Mouse (Mus musculus) liver, embryonic 13.5 days (tissue): ENCODE measurements around the gene Sergef. TPM values are rescaled to one million over a fixed set of nuclear protein-coding genes. Genes with fewer than 3 reads are reported as not detected.
"Not testable (repeated sequence)": the region's sequence is repeated elsewhere in the genome, so short reads cannot be mapped to it uniquely, and the experiment has no call there.

Experiments used
- ATAC-seq: fragments of 200-750 bp; cut with Nextera tagmentation; 2 replicates; pipeline ENCODE4 v1.8.0; 2017; ENCODE audit warnings: low read depth, mild to moderate bottlenecking, moderate number of reproducible peaks, moderate library complexity
- DNase-seq: peaks from one replicate; pipeline ENCODE4 v3.0.0; 2022
- H3K27ac ChIP-seq: fragments of 300-500 bp; sonication (generic); 2 replicates; pipeline ENCODE4 v1.5.1; 2015; ENCODE audit warnings: moderate library complexity, mild to moderate bottlenecking, inconsistent platforms
- H3K27me3 ChIP-seq: fragments of 300-500 bp; sonication (generic); 2 replicates; pipeline ENCODE4 v1.6.1; 2015; ENCODE audit warnings: mild to moderate bottlenecking, inconsistent platforms
- H3K36me3 ChIP-seq: fragments of 300-500 bp; sonication (generic); 2 replicates; pipeline ENCODE4 v1.6.1; 2015; ENCODE audit warnings: mild to moderate bottlenecking, inconsistent platforms
- H3K4me1 ChIP-seq: fragments of 300-500 bp; sonication (generic); replicated peaks from 2 replicates; pipeline ENCODE4 v1.6.1; 2015; ENCODE audit warnings: inconsistent platforms
- H3K4me2 ChIP-seq: fragments of 300-500 bp; sonication (generic); 2 replicates; pipeline ENCODE4 v1.6.1; 2015; ENCODE audit warnings: inconsistent platforms, mild to moderate bottlenecking, moderate library complexity
- H3K4me3 ChIP-seq: fragments of 300-500 bp; sonication (generic); replicated peaks from 2 replicates; pipeline ENCODE4 v1.5.1; 2015; ENCODE audit warnings: mild to moderate bottlenecking, inconsistent platforms
- H3K9ac ChIP-seq: fragments of 300-500 bp; sonication (generic); 2 replicates; pipeline ENCODE4 v1.6.1; 2015; ENCODE audit warnings: mild to moderate bottlenecking, inconsistent platforms
- H3K9me3 ChIP-seq: fragments of 300-500 bp; sonication (generic); replicated peaks from 2 replicates; pipeline ENCODE4 v1.6.1; 2016; ENCODE audit warnings: inconsistent platforms
- WGBS: fragments of 180-500 bp; shearing (Covaris S2); methylation state at CpG from one replicate; pipeline ENCODE4 v1.1.7; 2015; ENCODE audit not compliant: insufficient replicate concordance; 5-methylcytosine and 5-hydroxymethylcytosine counted together
- polyA plus RNA-seq: library from polyadenylated mRNA; unstranded; fragments of >200 nt; fragmentation: Nextera tagmentation; extraction: Ambion mirVana; gene quantifications from 2 replicates; pipeline ENCODE4 v1.2.1, GENCODE M21; 2015

Gene Sergef
- polyA plus RNA-seq: 6.8 and 7.5 TPM in 2 replicates

- H3K27ac ChIP-seq: no peak within 1 kb of the TSS
- peak within 1 kb of the TSS; percentile 94 for H3K4me2 ChIP-seq
- H3K4me1 ChIP-seq: peaks cover 17% of the 10 kb centered on the region
- ATAC-seq (peak; percentile 95), DNase-seq (peak; percentile 89)
- no peaks in the 10 kb centered on the region for H3K9me3 ChIP-seq
- peak within 1 kb of the TSS; percentile 77 for H3K4me3 ChIP-seq
- under 1% methylated on average over 30 of the region's 30 CpGs for WGBS
- H3K36me3 ChIP-seq: no peaks in the 10 kb centered on the region
- peaks cover 21% of the 10 kb centered on the region; the same call in 1 of the 2 replicates for H3K27me3 ChIP-seq
- peak within 1 kb of the TSS; percentile 82 for H3K9ac ChIP-seq
Measured at GRCm38 (mm10) chr7:46639692-46640031, at the start of gene Sergef. Gene Sergef (minus strand): TSS chr7:46639807.

GRCm38 (mm10) chr7:46686827-46687226 lies 47.2 kb upstream of the Sergef start:
- 70% methylated on average over 5 of the region's 5 CpGs for WGBS
- no peak overlapping the region for H3K4me3 ChIP-seq
- H3K9ac ChIP-seq: no peak overlapping the region
- no peak overlapping the region for H3K27ac ChIP-seq
- no peaks in the 10 kb centered on the region for H3K9me3 ChIP-seq
- H3K4me2 ChIP-seq: no peak overlapping the region
- peaks cover 36% of the 10 kb centered on the region for H3K36me3 ChIP-seq
- ATAC-seq (no peak), DNase-seq (no peak)
- no peaks in the 10 kb centered on the region for H3K4me1 ChIP-seq
- H3K27me3 ChIP-seq: no peaks in the 10 kb centered on the region

- Histone ChIP-seq H3K9me3 (no peaks in the 10 kb centered on the region), H3K27ac (no peak overlapping the region), H3K27me3 (no peaks in the 10 kb centered on the region), H3K36me3 (no peaks in the 10 kb centered on the region), H3K4me3 (no peak overlapping the region), H3K4me2 (no peak overlapping the region), H3K4me1 (peaks cover 4% of the 10 kb centered on the region; the same call in 1 of the 2 replicates), H3K9ac (no peak overlapping the region)
- DNase-seq: no peak
- no peak for ATAC-seq
Measured at GRCm38 (mm10) chr7:46680732-46681131, 41.1 kb upstream of the Sergef start.

DNA sequence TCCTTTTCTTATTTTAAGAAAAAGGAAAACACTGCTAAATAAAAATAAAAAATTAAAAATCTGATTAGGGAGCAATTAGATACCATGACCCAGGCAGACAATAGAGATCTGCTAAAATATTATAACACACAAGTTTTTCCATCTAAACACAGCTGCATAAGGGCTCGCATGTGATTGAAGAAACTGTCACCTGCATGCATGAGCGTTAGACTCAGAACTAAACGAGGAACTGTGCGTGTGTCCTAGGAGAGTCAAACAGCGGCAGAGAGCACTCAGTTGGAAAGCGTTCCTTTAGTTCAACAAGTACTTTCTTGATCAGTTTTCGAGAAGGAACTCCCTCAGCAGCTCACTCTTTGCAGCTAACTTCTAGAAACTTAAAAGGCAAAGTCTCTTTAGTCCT lies 39.4 kb upstream of the Sergef start:
- H3K27ac ChIP-seq, H3K9me3 ChIP-seq, DNase-seq, H3K4me1 ChIP-seq, H3K4me3 ChIP-seq, ATAC-seq, H3K36me3 ChIP-seq, H3K9ac ChIP-seq, H3K4me2 ChIP-seq, H3K27me3 ChIP-seq: not testable (repeated sequence)
- WGBS: 67% methylated on average over 7 of the region's 7 CpGs

GRCm38 (mm10) chr7:46678417-46678816 lies 38.8 kb upstream of the Sergef start:
- Histone ChIP-seq H3K4me2 (no peak overlapping the region), H3K27me3 (0 out of 2 replicates have a peak, but pooled peaks cover 2% of the 10 kb centered on the region), H3K4me1 (peaks cover 4% of the 10 kb centered on the region; the same call in 1 of the 2 replicates), H3K9me3 (no peaks in the 10 kb centered on the region), H3K9ac (no peak overlapping the region), H3K36me3 (no peaks in the 10 kb centered on the region), H3K4me3 (no peak overlapping the region), H3K27ac (no peak overlapping the region)
- ATAC-seq (no peak), DNase-seq (no peak)
- 45% methylated on average over 3 of the region's 3 CpGs for WGBS

DNA sequence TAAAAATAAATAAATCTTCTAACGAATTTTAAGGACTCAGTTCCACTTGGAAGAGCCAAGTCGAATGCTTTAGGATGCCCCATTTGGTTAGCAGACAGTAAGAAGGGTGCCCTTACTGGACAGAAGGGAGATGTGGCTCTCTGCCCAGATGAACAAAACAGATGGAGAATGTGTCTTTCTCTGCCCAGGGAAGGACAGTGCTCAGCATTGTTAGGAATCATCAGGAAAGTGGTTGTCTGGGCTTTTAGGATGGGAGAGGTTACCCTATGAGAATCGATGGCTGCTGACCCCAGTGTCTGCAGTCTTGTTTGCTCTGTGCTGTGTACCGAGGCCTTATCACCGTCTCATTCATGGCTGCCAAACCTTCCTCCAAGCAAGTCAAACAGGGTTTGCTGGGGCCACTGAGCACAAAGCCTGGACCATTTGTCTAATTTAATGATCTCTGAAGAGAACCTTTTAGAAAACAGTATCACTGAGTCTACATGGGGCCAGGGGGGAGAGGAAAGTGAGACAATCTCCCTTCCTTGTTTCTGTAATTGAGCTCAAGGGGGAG lies 37.3 kb upstream of the Sergef start:
- DNase-seq: no peak
- Histone ChIP-seq H3K27me3 (0 out of 2 replicates have a peak, but pooled peaks cover 3% of the 10 kb centered on the region), H3K9ac (no peak overlapping the region), H3K27ac (no peak overlapping the region), H3K4me1 (peaks cover 4% of the 10 kb centered on the region; the same call in 1 of the 2 replicates), H3K9me3 (no peaks in the 10 kb centered on the region), H3K4me3 (no peak overlapping the region), H3K36me3 (no peaks in the 10 kb centered on the region), H3K4me2 (no peak overlapping the region)
- WGBS: 38% methylated on average over 5 of the region's 5 CpGs
- no peak for ATAC-seq

DNA sequence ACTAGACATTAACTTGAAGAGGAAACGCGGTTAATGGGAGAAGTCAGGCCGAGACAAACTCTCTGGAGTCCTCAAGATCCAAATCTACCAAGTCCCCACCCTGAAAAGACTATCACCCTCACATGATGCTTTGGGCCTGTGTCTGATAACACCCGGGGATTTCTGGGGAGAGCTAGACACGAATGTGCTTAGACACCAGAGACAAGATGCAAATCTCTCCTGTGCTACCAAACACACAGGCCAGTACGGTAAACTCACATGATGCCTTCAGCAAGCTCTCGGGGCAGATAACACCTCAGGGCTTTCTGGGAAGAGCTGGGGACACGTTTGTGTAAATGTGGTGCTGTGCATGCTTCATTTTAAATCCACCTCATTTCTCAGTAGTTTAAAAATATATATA lies 36.3 kb upstream of the Sergef start:
- 35% methylated on average over 8 of the region's 8 CpGs for WGBS
- no peak overlapping the region for H3K9ac ChIP-seq
- H3K9me3 ChIP-seq: no peaks in the 10 kb centered on the region
- ATAC-seq (no peak), DNase-seq (no peak)
- no peak overlapping the region for H3K4me2 ChIP-seq
- no peak overlapping the region for H3K4me3 ChIP-seq
- no peak overlapping the region for H3K27ac ChIP-seq
- no peaks in the 10 kb centered on the region for H3K36me3 ChIP-seq
- H3K4me1 ChIP-seq: peaks cover 4% of the 10 kb centered on the region; the same call in 1 of the 2 replicates
- peaks cover 5% of the 10 kb centered on the region; the same call in 1 of the 2 replicates for H3K27me3 ChIP-seq

GRCm38 (mm10) chr7:46675061-46675460 lies 35.5 kb upstream of the Sergef start:
- ATAC-seq: no peak
- H3K4me2 ChIP-seq: no peak overlapping the region

GRCm38 (mm10) chr7:46672160-46672672 lies 32.6 kb upstream of the Sergef start, which contains the start of gene Tph1:
Gene Tph1 (minus strand): TSS chr7:46672537.
- Histone ChIP-seq H3K4me2 (no peak within 1 kb of the TSS), H3K27me3 (peaks cover 25% of the 10 kb centered on the region), H3K4me3 (no peak within 1 kb of the TSS), H3K9me3 (no peaks in the 10 kb centered on the region), H3K4me1 (peaks cover under 1% of the 10 kb centered on the region; the same call in 1 of the 2 replicates), H3K36me3 (no peaks in the 10 kb centered on the region), H3K9ac (no peak within 1 kb of the TSS), H3K27ac (no peak within 1 kb of the TSS)
- ATAC-seq: no peak
- 37% methylated on average over 10 of the region's 10 CpGs for WGBS
- no peak for DNase-seq

More at GRCm38 (mm10) chr7:46675061-46675460, 35.5 kb upstream of the Sergef start:
- 77% methylated on average over 7 of the region's 7 CpGs for WGBS
- no peak overlapping the region for H3K9ac ChIP-seq
- H3K4me3 ChIP-seq: no peak overlapping the region
- no peak for DNase-seq
- no peaks in the 10 kb centered on the region for H3K9me3 ChIP-seq
- H3K27ac ChIP-seq: no peak overlapping the region
- peaks cover 5% of the 10 kb centered on the region; the same call in 1 of the 2 replicates for H3K27me3 ChIP-seq
- no peaks in the 10 kb centered on the region for H3K36me3 ChIP-seq
- peaks cover 4% of the 10 kb centered on the region; the same call in 1 of the 2 replicates for H3K4me1 ChIP-seq

- no peaks in the 10 kb centered on the region for H3K4me1 ChIP-seq
- no peaks in the 10 kb centered on the region for H3K9me3 ChIP-seq
- ATAC-seq (no peak), DNase-seq (no peak)
- no peak overlapping the region for H3K27ac ChIP-seq
- H3K36me3 ChIP-seq: no peaks in the 10 kb centered on the region
- H3K4me3 ChIP-seq: no peak overlapping the region
- peaks cover 42% of the 10 kb centered on the region for H3K27me3 ChIP-seq
- 3% methylated on average over 21 of the region's 21 CpGs for WGBS
- 0 out of 2 replicates have a peak overlapping the region, but pooled peaks have one; percentile 0 for H3K4me2 ChIP-seq
- H3K9ac ChIP-seq: no peak overlapping the region
Measured at GRCm38 (mm10) chr7:46667256-46667655, 27.6 kb upstream of the Sergef start.

DNA sequence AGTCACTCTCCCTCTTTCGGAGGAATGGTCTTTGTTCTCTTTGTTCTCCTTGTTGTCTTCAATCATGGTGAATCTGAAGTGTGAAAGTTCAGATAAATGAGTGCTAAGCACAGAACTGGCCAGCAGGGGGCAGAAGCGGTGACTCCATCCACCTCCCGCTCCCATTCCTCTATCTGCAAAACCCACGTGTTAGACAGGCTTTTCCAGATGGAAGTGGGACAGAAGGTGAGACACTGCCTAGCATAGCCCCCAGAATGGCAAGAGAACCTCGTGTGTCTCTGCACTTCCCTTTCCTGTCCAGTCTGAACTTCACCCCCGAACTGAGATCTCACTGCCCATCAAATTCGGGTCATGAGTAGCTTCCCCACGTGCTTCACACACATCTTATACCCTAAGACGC lies 25.6 kb upstream of the Sergef start:
- no peak overlapping the region for H3K27ac ChIP-seq
- H3K4me3 ChIP-seq: no peak overlapping the region
- H3K4me1 ChIP-seq: no peaks in the 10 kb centered on the region
- ATAC-seq (no peak), DNase-seq (peak; percentile 2)
- 18% methylated on average over 9 of the region's 9 CpGs for WGBS
- H3K36me3 ChIP-seq: no peaks in the 10 kb centered on the region
- H3K27me3 ChIP-seq: peaks cover 39% of the 10 kb centered on the region
- no peaks in the 10 kb centered on the region for H3K9me3 ChIP-seq
- H3K9ac ChIP-seq: no peak overlapping the region
- H3K4me2 ChIP-seq: no peak overlapping the region

GRCm38 (mm10) chr7:46661591-46662090 lies 22.0 kb upstream of the Sergef start:
- H3K27ac ChIP-seq: no peak overlapping the region
- ATAC-seq (no peak), DNase-seq (no peak)
- no peaks in the 10 kb centered on the region for H3K36me3 ChIP-seq
- no peaks in the 10 kb centered on the region for H3K4me1 ChIP-seq
- no peaks in the 10 kb centered on the region for H3K9me3 ChIP-seq
- peaks cover 15% of the 10 kb centered on the region for H3K27me3 ChIP-seq
- H3K4me2 ChIP-seq: no peak overlapping the region
- H3K4me3 ChIP-seq: no peak overlapping the region
- WGBS: 60% methylated on average over 18 of the region's 18 CpGs
- H3K9ac ChIP-seq: no peak overlapping the region
